Mouse (Mus musculus): ENCODE results near the gene Dysf. TPM values are rescaled to one million over a fixed set of nuclear protein-coding genes. Genes with fewer than 3 reads are reported as not detected.

Dysf gene
- total RNA-seq, 2 experiments from 2014 or later: 84.4 to 99.3 TPM

DNA sequence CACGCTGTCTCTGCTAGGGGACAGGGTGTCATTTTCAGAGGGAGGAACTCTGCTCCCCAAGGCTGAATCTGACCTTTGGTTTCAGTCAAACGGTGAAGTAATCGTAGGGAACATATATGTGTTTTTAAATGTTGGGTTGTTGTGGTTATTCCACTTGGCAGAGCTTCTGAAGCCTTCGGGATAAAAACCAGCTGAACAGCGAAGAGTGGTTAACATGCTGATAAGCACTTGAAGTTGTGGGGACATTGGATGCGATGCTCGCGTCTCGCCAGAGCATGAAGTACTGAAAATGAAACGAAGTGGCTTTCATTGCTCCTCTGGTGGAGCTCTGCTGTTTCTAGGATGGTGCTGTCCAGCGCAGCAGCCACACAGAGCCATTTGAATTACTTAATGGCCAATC, 102.7 kb downstream of the Dysf start:
- no peak for DNase-seq

DNA sequence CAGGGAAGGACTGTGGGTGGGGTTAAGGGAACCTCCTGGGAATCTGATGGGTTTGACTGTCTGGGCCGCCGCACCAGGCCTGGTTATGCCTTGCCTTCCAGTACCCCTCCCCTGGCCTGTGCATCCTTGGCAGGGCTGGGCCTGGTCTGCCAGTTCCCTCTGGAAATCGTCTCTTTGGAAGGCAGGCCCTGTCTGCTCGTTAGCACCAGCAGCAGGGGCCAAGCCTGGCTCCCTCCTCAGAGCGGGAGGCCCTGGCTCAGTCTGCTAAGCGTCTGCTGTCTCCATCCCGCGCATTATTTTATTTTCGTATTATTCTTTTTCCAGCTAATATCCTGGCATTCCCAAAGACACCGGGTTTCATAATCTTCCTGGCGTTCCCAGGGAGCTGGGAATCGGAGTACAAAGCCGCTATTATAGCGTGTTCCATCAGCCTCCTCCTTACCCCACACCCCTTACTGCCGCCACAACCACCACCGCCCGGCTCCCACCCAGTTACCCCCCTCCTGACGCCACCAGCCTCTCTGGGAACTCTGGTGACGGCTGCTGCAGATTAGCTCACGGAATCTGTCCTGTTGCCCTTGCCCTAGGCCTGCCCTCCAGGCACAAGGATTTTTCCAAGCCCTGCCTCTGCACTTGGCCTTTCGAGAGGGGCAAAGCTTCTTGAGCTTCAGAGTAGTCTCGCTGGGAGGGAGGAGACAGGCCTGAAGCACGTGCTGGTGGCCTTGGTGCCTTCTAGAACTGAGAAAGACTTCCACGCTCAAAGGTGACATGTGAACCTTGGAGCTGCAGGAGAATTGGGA, 111.5 kb downstream of the Dysf start:
- peak; percentile 68 for DNase-seq

DNA sequence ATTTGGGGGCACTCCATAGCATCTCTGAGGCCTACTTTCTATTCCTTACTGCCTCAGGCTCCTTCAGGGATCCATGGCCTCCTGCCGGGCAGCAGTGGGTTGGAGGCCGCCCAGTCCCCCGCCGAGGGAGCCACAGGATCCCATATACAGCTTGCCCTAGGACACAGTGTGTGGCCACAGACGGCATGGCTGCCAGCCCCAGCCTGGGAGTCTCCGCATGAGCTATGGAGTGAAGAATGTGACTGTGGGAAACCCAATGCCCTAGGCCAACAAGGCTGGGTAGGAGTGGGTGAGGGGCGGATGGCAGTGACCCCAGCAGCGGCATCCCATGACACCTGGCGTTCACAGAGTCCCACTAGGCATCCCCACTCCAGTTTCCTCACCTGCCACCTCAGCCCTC, 116.2 kb downstream of the Dysf start:
- peak; percentile 56 for DNase-seq

DNA sequence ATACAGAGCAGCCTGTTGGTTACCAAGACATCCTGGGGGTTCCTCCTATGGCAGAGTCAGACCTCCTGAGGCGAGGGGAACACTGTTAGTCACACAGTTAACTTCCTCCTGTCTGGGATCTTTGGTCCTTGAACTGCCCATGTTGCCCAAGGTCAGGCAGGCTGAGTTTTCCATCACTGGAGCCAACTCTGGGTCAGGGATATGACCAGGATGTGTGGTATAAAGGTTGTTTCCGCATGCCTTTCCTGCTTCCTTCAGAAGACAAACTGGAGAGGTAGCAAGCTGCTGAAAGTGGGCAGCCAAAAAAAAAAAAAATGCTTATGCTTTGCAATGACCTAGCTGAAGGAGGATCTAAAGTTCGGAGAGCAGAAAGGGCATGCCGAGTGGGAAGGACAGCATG, 116.7 kb downstream of the Dysf start:
- no peak for DNase-seq

DNA sequence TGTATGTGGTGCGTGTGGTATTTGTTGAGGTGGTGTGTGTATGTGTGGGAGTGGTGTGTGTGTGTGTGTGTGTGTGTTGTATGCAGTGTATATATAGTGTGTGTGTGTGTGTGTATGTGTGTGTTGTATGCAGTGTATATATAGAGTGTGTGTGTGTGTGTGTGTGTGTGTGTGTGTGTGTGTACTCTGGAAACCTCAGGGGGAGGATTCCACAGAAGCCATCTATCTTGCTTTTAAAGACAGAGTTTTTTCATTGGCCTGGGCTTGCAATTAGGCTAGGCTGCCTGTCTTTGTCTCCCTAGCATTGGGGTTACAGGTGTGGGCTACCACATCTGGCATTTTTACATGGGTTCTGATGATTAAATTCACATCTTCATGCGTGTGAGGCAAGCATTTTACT, 119.8 kb downstream of the Dysf start:
- DNase-seq: no peak

DNA sequence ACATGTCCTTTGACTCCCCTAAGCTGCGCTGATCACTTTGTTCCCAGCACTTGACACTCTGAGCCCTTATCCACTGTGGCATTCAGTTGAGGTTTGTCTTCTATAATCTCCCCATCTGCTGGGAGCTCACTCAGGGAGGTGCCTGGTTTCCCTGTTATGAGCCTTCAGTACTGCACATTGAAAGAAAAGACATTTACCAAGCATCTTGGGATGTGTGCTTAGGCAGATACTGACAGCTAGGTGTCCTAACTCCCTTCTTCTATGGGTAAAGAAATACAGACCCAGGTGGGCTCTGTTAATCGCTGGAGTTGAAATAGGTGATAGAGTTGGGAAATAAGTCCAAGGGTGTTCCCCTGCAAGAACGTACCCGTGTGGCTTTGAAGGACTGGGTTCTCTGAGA, 122.5 kb downstream of the Dysf start:
- no peak for DNase-seq

DNA sequence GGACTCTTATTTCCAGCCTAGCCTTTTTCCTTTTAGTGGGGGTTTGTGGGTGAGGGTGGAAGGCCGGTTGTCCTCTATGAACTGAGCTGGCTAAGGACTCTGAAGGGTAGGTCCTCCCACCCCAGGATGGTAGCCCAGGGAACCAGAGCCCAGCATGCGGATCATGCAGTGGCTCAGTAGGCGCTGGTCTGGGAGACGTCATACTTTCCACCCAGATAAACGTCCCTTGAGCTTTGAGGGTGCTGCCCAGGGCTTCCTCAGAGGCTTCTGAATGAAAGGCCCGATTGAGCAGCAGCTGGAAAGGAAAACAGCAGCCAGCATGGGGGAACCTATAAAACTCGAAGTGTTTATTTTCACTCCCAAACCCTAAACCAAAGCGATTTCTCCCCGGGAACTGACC, 123.1 kb downstream of the Dysf start:
- DNase-seq: no peak

DNA sequence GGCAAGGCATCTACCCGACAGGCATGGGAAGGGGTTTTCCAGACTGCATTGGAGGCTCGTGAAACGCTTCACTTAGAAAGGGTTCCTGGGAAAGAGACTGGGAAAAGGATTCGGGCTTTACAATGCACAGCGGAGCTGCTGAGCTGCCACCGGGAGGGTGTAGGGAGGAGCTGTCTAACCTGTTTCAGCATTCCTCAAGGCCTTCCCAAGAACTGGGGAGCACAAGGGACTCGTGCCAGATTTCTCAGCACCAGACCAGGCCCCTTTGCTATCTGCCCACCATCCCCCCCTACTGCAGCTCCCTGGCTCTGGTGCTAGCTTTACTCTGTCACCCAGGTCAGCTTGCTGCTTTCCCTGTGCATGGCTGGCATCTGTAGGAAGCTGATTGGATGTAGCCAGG, 124.7 kb downstream of the Dysf start:
- DNase-seq: no peak

DNA sequence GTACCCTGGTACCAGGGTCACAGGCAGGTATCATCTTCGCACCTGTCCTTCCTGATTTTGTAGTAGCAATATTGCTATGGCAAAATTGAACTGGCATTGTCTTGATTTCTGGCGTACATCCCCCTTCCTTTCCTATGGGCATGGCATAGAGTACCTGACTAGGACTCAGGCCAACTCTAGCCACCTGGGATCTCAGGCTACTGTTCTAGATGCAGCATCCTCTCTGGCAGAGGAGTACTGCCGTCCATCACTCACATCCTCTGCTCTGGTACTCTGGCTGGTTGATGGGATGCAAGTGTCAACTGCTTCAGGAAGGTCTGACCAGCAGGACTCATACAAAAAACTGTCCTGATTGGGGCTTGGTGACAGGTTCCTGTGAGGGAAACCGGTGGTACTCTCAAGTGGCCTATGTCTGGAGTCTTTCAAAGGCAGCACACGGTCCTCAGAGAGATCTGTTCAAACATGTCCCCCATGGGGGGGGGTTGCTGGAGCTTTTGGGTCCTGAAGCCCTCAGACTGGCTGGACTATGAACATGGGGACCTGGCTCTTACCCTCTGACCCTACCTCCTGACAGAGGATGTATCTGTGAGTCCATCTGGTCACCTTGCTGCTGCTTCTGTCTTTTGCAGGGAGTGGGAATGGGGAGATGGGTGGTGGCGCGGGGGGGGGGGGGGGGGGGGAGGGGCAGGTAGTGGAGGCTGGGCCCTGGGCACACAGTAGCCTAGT, 125.8 kb downstream of the Dysf start:
- no peak for DNase-seq

DNA sequence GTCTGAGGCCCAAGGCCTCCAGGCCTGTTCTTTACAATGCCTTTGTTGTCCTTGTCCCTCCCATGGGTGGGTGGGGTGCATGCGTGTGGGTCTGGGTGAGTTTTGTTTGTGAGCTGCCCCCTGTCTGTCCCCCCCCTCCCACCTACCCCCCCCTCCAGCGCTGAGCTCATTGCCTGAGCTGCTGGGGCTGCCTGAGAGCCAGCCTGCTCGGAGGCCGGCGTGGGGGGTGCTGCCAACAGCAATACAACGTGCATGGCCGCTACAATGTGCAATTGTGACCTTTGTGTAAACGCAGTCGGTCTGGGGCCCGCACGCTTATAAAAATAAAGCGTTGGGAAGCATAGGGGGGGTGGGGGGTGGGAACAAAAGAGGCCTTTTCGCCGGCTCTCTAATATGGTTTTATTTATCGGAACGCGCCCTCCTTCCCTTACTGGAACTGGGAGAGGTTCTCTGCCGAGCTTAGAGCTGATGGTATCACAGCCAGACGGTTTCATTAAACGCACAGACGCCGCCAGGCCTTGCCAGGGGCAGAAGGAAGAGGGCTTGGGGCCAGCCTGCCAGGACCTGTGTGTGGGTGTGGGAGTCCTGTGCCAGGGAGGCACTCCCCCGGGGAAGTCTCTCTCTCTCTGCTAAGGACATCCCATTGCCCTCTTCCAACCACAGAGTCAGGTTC, 126.5 kb downstream of the Dysf start:
- no peak for DNase-seq

DNA sequence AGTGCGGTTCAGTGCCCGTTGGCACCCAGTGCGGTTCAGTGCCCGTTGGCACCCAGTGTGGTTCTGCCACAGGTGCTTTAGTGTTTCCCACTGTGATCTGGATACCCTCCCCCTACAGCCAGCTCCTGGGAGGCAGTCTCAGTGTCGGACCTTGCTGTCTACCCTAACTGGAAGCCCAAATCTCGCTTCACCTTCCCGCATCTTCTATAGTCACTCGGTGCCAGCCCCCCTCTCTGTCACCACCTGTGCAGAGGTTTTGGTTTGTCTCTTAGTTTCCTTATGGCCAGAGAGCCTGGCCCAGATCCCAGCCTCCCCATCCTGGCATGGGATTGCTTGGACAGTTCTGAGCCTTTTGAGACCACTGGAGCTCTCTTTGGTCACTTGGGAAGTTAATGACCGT, 127.3 kb downstream of the Dysf start:
- DNase-seq: no peak

DNA sequence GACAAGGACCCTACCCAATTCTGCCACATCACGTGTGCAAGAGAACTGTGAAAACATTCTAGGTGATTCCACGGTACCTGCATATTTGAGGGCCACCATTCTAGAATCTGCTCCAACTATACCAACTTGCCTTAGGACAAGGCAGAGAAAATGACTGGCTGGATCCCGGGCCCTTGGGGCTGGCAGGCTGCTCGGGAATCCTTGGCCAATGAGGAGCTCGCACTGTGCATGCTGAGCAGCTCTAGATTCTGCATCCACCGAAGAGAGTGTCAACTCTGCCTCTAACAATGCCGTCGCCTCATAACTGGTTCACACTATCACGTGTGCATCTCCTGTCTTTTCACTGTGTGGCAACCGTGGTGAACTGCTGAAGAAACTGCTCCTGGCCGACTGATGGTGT, 128.0 kb downstream of the Dysf start:
- DNase-seq: no peak

DNA sequence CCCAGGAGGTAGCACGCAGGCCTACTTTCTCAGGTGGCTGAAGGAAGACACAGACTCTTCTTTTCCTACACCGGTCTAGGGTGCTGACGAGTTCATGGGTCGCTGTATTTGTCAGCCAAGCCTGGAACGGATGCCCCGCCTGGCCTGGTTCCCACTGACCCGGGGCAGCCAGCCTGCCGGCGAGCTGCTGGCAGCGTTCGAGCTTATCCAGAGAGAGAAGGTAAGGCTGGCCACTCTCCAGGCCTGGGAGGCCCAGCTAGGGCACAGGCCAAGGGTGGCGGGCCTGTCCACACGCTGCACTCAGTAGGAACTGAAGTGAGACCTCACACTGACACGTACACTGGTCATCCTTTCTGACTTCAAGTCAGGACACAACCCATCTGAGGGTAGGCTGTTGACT, 131.5 kb downstream of the Dysf start:
- peak; percentile 84 for DNase-seq

DNA sequence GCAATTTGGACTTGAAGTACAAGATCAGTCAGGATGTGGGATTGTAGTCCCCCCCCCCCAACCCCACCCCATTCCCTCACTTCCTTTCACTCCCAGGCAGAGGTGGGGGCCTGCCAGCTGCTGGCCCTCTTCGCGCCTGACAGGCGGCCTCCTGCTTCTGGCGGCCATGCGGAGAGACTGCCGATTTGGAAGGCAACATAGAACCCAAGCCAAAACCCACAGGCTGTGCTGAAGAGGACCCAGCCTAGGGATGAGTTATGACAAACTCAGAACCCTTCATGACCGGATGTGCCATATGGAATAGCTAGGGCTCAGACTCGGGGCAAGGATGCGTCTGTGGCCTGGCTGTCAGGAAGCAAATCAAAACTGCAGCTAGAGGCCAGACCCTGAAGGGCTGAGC, 134.1 kb downstream of the Dysf start:
- peak; percentile 48 for DNase-seq

DNA sequence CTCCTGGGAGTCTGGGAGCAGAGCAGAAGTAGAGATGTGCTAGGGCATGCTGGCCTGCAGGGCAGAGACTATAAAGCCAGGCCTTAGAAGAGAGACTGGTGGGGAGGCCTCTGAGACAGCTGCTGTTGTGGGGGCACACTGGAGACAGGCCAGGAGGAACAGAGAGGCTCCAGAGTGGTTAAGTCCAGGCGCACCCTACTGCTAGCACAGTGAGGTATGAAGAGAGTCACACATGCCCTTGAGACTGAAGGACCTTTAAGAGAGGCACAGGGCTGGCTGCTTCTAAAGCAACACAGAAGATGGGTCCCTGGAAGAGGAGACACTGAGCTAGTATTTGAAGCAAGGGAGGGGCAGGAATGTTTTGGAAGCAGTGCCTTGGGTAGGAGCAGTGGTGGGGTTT, 134.9 kb downstream of the Dysf start:
- DNase-seq: no peak

DNA sequence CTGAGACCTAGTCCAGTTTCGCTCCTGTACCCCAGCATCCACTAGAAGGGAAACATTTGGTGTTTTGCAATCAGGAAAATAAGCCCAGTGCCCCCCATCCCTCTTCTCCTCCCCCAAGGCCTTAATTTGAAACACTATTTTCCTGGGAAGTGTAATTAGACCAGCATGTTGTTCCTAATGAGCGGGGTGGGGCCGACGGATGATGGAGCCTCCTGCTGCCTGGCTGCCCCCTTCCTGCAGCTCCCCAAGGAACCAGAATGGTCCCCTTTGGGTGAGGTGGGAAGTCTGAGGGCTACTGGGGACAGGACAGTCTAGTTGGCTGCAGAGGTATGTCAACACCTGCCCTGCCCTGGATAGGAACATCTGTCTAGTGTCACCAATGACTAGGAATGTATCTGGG, 136.0 kb downstream of the Dysf start:
- DNase-seq: no peak

DNA sequence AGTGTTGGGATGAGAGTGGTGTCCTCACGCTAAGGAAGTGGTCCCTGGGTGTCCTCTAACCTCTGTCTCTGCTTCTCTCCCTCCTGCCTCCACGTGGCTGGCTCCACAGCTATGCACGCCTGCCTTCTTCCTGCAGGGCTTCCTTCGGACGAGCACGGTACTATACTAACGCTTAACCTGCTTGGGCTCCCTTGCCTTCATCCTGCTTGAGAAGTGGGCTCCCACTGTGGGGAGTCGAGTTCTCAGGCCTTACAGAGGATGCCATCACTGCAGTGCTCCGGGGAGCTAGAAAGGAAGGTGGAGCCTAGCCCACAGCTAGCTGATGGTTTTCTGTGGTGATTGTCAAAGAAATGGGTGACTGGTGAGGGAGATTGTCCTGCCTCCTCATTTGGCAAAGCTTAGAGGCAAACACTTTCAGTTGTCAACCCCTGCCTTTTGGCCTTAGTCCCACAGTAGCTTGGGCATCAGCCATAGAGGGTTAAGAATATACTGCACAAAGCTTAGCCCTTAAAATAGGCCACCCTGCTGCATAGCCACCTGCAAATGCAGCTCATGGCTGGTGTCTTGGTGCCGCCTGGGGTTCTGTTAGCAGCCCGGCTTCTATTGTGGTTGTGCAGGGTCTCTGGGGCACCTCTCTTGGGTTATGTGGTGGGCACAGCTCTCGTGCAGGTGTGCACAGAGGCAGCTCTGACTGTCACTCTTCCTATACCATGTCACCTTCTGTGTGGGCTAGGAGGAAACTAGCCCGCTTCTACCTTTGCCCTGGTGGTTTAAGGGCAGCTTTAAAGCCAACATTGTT, 139.0 kb downstream of the Dysf start:
- DNase-seq: no peak

DNA sequence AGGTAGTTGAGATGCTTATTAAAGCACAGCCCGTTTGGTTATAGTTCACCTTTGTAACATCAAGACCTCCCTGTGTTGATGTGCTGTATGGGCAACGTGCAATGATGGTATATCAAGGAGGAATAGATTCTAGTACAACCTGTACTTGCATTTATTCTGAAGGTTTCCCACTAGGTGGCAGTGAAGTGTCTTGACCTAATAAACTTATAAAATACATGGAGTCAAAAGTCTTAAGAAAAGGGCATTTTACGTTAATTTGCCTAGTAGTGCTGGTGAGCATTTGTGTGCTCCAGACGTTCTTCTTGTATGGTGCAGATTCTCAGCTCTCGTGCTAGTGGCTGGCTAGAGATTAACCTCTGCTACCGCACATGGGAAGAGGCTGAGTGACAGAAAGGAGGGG, 140.1 kb downstream of the Dysf start:
- DNase-seq: no peak

DNA sequence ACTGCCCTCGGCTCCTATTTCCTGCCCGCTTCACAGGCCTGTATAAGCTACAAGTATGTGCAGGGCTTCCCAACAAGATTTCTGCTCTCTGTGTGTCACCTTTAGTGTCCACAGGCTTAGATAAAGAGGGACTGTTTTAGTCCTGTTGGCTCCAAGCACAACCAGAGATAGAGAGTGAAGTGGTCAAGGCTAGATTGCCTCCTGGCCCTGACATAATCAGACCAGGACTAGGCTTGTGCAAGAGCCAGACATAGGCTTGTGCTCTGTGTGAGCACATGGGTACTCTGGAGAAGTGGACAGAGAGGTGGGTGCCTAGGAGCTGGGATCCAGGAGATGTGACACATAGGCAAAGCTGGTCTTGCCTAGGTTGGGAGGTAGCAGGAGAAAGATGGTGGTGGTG, 146.1 kb downstream of the Dysf start:
- DNase-seq: no peak

DNA sequence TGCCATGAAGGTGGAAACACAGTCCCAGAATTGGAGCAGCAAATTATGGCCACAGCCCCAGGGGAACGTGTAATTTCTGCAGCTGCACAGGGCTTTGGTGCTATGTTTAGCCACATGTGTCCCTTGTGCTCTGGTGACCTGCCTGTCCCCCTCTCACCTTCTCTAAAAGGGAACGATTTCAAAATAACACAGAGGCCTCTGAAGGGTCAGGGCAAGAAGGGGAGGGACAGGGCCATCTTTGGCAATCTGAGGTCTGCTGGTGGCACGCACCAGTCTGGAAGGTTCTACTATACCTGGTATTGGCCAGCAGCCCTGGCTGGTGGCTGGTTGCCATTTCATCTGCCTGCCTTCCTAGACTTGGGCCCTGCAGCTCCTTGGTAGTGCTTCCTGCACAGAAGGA, 147.4 kb downstream of the Dysf start:
- peak; percentile 54 for DNase-seq

DNA sequence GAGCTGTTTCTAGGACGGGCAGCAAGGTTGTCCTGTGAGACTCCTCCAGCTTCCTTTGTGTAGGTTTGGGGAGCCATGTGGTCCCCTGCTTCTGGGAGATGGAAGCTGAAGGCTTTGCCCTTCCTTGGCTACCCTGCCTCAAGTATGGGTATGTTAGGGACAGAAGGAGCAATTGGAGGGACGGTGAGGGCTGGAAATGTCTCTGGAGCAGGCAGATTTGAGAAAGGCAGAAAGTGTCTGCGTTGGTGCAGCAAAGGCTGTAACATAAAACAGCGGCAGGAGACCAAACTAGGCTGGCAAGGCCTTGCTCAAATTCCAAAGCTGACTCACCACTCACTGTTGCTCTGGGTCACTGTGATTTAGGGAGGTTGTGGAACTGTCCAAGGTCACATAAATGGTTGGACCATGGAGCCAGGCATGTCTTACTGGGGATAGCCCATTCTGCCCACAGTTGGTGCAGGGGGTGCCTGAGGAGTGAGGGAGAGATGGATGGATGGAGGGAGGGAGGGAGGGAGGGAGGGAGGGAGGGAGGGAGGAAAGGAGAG, 148.2 kb downstream of the Dysf start:
- DNase-seq: peak; percentile 42

DNA sequence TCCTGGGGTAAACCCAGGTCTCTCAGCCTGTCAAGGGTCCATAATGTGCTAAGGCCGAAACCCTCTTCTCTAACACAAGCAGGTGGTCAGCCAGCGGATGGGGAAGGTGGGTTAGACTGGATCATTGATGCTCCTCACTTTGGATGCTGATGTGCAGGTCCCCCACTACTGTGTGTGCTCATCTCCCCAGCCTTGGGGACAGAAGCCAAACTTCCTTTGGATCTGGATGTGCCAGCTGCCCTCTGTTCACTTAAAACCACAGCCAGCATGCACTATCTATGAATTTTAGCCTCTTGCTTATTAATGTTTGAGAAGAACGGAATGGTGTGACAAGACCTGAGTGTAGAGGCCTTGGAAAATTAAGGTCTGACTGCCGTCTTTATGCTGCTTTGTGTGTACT, 150.7 kb downstream of the Dysf start:
- no peak for DNase-seq
